Mouse (Mus musculus) embryo, embryonic 11.5 days (tissue): ENCODE results near the gene Clec4d.

Experiments used
- DNase-seq: peaks from one replicate; pipeline ENCODE4 v3.0.0-alpha.2; 2012; ENCODE audit warnings: low read depth, low spot score

Gene Clec4d

DNA sequence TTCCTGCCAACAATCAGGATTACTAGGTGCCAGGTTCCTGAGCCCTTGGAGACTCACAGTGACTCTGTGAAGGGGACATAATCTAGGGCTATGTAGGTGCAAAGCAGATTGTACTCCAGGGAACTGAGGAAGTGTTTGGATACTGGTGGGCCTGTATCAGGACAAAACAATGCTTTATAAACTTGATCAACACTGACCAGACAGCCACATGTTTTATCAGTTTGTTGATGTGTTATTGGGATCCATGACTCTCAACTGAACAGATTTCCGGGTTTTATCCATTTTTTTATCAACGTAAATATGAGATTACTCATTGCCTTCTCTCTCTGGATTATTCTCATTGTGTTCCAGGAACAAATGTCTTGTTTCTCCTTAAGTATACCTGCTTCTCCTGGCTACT, 46.1 kb downstream of the Clec4d start, which contains the start of gene Vmn2r19:
Gene Vmn2r19 (plus strand): TSS at position 301 of the 400 bp plus-strand sequence.
- no peak for DNase-seq
